Mouse (Mus musculus): Measurements from ENCODE around the gene Rin2. TPM values are rescaled to one million over a fixed set of nuclear protein-coding genes. Genes with fewer than 3 reads are reported as not detected.

Rin2 gene
- total RNA-seq, 2 experiments from 2014 or later: 20.5 to 25.9 TPM

DNA sequence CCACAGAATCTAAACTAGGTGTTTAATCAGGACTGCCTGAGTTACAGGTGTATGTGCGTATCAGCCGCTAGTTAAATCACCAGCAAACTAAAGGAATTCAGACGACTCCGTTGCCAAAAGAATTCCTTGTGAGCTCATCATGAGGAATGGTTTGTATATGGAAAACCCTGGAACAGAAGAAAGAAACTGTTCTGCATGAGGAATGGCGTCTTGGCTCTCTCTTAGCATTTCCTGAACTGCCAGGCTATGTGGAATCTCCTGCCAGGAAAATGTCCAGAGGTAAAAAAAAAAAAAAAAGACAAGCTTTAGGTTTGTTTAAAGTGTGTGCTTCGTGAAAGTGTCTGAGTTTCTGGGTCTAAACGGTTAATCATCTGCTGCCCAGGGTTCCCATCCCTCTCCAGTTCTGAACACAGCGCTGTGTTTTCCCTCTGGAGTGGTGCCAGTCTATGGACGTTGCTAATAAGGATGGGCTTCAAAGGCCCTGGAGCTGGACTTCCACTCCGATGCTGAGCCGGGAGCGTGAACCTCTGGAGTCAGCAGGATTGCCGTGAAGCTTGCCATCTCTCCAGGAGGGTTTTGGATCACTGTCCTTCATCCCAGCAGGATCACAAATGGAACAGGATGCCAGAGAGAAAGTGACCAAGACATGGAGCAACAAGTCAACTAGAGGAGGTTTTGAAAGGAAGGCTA lies 109.4 kb downstream of the Rin2 start:
- no peak for DNase-seq (ENCODE audit: low spot score)
- intact Hi-C loops (cut with DNase I): loop anchor here (5.0 kb wide), 1 partner anchor 42 kb away; no protein-coding TSS in a partner anchor

DNA sequence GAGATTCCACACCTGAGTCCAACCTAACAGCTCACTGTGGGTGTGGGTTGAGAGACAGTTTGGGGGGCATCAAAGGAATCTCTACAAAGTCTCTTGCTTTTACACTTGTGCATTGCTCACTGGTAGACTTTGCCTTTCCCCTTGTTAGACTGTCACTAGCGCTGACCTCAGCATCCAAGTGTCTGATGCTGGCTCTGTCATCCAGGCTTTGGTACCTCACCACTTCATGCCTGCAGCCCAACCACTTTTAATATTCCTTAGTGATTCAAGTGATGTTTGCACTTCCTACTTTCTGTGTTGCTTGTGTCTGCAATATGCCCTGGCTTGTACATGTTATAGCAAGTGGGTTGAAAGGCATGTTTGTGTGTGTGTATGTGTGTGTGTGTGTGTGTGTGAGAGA lies 109.9 kb downstream of the Rin2 start:
- no peak for DNase-seq (ENCODE audit: low spot score)
- intact Hi-C loops (cut with DNase I): loop anchor here (5.0 kb wide), 2 partner anchors 43 to 102 kb away; no protein-coding TSS in a partner anchor

DNA sequence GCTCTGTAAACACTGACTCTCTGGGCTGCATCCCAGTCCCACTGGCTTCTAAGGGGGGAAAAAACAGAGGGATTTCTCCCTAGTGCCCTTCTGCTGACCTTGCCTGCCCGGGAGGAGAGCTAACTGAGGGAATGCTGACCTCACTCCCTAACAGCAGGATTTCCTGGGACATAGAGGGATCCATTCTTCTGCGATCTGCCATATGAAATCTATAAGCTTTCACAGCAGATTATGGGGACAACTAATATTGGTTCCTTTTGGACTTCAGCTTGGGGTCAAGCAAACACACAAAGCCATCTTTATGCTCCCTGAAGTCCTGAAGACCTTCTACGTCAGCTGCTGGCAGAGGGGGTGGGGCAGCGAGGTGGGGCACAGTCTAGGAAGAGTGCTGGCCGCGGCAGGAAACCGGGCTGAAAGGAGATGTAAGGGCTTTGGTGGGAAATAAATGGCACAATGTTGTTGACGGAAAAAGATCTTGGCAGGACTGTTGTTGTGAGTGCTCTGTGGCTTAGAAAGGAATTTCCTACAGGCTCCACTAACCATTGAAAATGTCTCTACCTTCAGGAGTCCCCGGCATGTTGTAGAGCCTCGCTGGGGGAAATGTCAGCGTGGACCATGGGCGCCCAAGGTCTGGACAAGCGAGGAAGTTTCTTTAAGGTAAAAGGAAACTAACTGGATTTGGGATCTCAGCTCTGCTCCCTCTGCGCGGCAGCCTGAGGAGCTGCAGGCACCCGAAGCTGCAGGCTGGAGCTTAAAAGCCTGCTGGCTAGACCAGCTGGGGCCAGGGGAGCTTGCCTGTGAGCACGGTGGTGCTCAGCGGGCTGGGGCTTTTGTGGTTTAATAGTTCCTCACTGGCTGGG lies 111.0 kb downstream of the Rin2 start:
- intact Hi-C loops (cut with DNase I): loop anchor here (5.0 kb wide), 1 partner anchor 101 kb away; no protein-coding TSS in a partner anchor
- peak; percentile 49 for DNase-seq (ENCODE audit: low spot score)

DNA sequence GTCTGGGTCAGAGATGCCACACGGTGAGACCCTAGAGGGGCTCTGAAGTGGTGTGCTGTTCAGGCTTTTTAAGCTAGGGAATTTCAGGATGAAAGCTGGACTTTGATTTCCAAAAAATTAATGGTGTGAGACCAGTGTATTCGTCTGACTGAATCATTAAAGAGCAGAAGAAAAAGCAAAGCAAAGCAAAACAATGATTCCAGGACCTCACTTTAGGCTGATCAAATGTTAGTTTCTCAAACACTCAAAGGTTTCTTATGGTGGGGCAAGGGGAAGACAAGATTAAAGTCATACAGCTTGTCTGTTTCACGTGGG lies 111.6 kb downstream of the Rin2 start:
- intact Hi-C loops (cut with DNase I): loop anchor here (5.0 kb wide), 1 partner anchor 101 kb away; no protein-coding TSS in a partner anchor
- DNase-seq (ENCODE audit: low spot score): no peak

DNA sequence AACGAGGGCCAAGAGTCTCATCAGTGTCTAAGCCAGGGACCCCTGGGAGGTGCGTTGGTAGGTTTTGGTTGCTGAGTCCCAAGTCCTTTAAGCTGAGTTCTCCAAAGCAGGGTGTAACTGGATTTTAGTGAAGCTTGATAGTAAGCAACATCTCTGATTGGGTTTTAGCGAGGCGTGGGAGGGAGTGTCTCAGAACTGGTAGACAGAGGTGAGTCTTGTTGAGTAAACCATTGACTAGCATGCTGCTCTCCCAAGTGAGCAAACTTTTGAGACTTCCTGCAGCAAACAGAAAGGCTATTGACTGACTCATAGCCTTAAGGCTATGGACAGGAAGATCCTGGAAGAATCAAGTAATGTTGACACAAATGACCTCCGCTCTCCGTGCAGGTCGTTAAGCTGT lies 112.5 kb downstream of the Rin2 start:
- no peak for DNase-seq (ENCODE audit: low spot score)
- intact Hi-C loops (cut with DNase I): loop anchor here (5.0 kb wide), 1 partner anchor 100 kb away; no protein-coding TSS in a partner anchor

DNA sequence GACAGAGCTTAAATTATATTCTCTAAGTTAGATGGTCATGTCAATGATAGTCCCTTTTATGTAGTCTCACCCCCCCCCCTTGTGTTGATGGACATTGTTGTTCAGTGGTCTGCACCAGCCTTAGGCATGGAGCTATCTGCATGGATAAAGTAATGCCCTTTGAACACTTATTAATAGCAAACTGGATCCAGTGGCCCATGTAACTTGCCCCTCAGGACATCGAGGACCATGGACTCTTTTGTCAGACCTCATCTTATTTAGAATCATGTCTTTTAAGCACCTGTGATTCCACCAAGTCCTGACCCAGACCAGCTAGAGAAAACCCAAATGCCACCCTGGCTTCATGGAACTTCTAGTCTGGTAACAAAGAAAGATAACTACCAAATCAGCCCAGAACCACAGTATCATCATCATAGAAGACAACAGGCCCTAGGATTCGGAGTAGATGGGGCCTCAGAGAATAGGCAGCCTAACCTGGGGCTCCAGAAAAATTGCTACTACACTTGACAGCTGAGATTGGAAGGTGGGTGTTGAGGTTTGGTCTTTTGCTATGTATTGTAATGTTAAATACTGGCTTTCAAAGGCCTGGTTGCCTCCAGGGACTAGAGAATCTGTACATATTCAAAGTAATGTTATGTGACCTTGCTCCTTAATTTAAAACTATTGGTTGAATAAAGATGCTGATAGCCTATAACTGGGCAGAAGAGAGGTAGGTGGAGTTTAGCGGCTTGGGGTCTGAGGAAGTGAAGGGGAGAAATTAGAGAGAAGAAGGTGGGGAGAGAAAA lies 113.7 kb downstream of the Rin2 start:
- no peak for DNase-seq (ENCODE audit: low spot score)
- intact Hi-C loops (cut with DNase I): loop anchor here (5.0 kb wide), 1 partner anchor 99 kb away; no protein-coding TSS in a partner anchor

DNA sequence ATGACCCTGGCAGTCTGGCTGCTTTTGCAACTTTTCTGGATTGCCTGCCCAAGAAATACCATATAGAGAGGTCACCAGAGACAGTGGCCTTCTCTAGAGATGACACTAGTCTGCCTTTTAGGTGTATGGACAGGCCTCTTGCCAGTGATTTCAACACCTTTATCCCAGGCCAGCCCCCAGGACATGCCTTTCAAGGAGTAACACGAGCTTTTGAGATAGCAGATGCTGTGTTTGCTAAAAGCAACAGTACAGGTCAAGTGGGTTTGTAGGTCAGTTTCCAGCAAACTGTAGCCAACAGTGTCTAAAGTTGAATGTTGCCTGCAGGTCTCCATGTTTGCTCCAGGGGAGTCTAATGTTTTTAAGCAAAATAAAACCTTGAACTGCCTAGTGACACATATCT lies 118.7 kb downstream of the Rin2 start:
- DNase-seq (ENCODE audit: low spot score): no peak
- intact Hi-C loops (cut with DNase I): loop anchor here (1.0 kb wide), 1 partner anchor 93 kb away; no protein-coding TSS in a partner anchor

DNA sequence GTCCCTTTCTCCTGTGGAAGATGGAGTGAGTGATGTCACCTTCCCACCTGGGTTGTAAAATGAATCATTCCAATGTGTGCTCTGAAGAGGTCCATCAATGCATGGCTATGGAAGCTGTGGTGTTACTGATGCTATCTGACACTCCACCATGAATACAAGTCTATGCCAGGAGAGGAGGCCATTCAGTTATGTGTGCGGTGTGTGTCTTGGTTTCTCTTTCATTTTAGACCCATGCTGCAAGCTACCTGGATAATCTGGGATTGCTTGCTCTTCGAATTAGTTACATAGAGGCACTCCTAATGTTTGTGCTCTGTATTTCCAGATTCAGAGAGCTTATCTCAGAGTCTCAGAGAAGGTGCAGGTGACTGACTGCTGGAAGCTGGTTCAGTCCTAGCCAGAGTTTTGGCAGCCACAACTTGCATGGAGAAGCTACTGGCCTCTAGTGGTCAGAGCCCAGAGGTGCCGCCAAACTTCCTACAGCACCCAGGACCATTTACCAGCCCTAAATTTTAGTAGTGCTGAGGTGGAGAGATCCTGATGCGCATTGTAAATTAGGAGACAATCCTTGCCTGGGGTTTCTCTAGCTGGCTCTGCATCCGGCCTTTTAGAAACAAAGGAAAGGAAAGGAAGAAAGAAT lies 119.4 kb downstream of the Rin2 start:
- intact Hi-C loops (cut with DNase I): loop anchor here (1.0 kb wide), 1 partner anchor 94 kb away; no protein-coding TSS in a partner anchor
- no peak for DNase-seq (ENCODE audit: low spot score)

DNA sequence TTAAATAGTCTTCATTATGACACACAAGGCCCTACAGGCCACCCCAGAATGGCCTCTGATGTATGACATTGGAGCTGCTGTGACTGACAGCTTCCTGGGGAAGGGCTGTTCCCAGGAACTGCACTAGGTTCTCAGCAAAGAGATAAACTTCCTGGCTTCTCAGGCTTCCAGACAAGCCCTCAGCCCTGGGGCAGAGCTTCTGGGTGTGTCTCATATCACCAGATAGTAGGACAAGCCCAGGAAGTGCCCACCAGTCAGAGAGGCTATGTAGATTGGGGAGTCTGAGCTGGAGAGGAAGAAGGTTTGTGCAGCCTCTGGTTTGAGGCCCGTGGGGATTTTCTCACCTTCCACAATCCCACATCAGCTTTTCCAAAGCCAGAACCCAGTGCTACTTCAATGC lies 122.8 kb downstream of the Rin2 start:
- DNase-seq (ENCODE audit: low spot score): no peak
- intact Hi-C loops (cut with DNase I): loop anchor here (5.0 kb wide), 1 partner anchor 84 kb away; no protein-coding TSS in a partner anchor

DNA sequence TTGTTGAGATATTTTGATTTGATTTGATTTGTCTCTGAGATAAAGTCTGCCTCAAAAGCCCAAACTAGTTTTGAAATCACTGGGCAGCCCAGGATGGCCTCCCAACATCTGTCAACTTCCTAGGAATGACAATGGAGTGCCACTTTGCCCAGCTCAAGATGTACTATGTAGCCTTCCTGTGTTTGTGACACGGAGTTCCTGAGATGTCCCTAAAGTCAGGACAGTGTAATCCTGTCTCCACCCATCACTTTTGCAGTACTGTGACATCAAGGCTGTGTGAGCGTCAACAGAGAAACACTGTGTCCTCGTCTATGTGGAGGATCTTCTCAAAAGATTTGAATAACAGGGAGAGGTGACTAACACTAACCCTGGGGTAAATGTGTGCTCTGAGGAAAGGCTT lies 123.9 kb downstream of the Rin2 start:
- DNase-seq (ENCODE audit: low spot score): no peak
- intact Hi-C loops (cut with DNase I): loop anchor here (5.0 kb wide), 1 partner anchor 83 kb away; no protein-coding TSS in a partner anchor

DNA sequence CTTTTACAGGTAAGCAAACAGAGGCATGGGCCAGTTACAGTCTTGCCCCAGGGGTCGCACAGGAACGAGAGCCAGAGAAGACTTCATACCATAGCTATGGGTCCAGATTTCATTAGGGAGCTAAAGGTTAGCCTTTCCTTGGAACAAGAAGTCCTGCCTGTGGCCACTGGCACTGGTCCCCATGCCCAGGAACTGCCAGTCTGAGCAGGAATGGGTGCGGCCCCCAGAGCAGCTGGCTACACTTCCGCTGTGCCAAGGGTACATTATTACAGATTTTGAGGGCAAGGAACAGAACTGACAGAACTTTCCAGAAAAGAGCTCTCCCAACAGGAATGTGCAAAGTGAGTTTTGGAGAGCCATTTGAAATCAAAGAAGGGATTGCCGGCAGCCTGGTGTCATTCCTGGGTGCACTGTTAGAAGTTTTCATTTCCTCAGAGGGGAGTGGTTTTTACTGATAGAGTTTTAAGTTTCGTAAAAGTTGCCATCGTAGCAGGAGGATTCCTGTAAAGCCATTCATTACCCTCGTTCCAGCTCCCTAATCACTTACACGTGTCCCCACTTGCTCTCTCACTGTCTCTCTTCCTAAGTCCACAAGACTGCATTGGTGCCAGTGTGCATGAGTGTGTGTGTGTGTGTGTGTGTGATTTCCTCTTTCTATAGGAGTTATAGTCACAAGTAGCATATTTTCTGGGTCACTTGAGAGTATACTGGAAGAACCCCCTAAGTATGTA lies 126.5 kb downstream of the Rin2 start:
- DNase-seq (ENCODE audit: low spot score): no peak
- intact Hi-C loops (cut with DNase I): no loop called here

DNA sequence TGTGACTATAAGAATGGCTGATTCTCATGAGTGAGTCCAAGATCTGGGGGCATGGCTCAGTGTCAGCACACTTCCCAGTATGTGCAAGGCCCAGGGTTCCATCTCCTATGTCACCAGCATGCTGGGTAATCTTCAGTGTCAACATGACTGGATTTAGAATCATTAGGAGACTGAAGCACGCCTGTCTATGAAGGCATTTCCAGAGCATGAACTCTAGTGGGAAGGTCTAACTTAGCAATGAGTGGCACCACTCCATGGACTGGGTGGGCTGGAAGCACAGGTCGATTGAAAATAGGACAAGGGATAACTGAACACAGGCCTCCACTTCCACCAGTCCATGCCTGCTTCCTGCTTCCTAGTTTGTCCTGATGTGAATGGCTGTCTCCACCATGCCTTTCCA lies 127.6 kb downstream of the Rin2 start:
- intact Hi-C loops (cut with DNase I): no loop called here
- no peak for DNase-seq (ENCODE audit: low spot score)

DNA sequence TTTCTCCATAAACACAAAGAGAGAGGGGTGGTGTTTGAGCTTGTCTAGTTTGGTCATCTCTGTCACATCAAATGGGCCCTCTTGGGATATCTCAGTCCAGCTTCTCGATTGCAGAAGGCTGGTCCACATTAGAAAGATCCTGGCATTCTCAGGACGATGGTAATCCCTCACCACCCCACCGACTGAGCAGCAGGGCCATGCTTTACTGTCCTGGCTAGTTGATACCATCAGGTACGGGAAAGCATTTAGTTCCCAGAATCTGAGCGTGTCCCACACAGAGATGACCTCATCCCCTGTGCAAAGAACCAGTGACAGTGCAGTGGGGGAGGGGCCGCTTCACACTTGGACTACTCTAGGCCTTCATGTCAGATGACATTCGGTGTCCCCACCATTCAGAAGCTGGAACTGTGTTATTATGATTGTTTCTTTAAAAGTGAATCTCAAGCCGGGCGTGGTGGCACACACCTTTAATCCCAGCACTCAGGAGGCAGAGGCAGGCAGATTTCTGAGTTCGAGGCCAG lies 128.9 kb downstream of the Rin2 start:
- intact Hi-C loops (cut with DNase I): no loop called here

DNA sequence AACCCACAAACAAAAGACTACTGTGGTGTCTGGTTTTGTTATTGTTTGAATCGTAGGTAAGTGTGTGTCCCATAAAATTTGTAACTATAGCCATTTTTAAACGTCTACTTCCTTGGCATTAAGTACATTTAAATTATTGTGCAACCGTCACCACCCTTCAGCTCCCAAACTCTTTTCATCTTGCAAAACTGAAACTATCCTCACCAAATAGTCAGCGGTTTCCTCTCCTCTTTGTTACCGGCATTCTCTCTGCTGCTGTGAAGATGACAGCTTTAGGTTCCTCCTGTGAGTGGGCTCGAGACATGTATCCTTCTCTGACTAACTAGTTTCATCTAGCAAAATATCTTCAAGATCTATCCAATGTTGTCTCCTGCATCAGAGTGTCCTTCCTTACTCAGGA lies 129.5 kb downstream of the Rin2 start:
- no peak for DNase-seq (ENCODE audit: low spot score)
- intact Hi-C loops (cut with DNase I): no loop called here

More for the DNA sequence above, 128.9 kb downstream of the Rin2 start:
- DNase-seq (ENCODE audit: low spot score): no peak

DNA sequence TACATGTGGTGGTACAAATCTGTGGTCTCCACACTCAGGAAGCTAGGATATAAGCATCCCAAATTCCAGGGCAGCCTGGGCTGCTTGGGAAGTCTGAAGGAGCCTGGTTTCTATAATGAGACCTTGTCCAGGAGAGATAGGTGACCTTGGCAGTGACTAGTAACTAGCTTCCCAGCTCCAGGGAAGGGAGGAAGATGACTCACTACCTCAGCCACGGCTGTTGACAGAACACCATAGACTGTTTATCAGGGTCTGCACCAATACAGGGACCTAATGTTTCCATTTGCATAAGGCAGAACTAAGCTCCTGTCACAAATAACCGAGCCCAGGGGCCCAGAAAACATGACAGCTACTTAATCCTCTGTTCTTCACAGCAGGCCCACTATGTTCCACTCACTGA lies 132.3 kb downstream of the Rin2 start:
- no peak for DNase-seq (ENCODE audit: low spot score)
- intact Hi-C loops (cut with DNase I): no loop called here

DNA sequence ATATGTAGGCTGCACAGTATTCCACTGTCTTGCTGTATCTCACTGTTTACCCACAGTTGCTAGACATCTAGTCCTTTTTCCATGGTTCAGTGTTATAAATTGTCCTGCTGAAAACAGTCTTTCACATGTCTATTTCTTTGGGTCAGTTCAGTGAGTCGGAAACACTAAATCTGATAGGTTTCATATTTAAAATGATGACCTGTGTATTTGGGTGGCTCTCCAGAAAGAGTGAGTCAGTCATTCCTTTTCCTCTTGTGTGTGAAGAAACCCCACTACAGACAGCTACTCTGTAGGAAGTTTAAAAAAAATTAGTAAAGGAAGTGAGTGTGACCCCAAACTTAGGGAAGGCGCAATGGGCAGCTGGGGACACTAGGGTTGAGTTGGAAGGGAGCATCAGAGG lies 133.2 kb downstream of the Rin2 start:
- intact Hi-C loops (cut with DNase I): no loop called here

DNA sequence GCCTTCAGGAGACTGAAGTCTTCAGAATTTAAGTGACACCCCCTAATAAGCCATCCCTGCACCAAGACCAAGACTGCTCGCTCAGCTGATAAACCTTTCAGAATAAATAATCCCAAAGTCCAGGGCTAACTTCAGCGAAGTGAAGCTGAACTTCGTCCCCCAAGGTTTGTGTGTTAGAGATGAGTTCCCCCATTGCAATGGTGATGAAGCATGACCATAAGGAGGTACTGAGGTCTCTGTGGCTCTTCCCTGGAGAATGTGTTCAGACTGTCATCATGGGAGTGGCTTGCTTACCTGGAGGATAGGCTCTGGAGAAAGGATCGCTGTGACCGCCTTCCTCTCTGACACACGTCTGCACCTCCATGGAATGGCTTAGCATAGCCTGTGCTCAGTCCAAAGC lies 133.7 kb downstream of the Rin2 start:
- no peak for DNase-seq (ENCODE audit: low spot score)
- intact Hi-C loops (cut with DNase I): no loop called here

More for the DNA sequence above, 133.2 kb downstream of the Rin2 start:
- DNase-seq (ENCODE audit: low spot score): no peak

DNA sequence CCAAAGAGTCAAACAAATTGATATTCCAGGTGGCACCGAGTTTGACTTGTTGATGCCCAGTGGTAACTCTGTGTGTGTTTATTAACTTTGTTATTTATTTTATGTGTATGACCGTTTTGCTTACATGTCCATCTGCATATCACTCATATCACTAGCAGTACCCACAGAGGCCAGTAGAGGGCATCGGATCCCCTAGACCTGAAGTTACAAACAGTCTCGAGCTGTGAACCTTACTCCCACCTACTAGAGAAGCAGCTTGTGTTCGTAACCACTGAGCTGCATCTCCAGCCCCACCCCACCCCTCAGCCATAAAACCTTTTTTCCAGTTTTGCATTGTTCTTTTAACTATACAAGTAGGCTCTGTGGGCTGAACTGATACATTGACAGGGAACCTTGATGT lies 135.7 kb downstream of the Rin2 start:
- DNase-seq (ENCODE audit: low spot score): no peak

DNA sequence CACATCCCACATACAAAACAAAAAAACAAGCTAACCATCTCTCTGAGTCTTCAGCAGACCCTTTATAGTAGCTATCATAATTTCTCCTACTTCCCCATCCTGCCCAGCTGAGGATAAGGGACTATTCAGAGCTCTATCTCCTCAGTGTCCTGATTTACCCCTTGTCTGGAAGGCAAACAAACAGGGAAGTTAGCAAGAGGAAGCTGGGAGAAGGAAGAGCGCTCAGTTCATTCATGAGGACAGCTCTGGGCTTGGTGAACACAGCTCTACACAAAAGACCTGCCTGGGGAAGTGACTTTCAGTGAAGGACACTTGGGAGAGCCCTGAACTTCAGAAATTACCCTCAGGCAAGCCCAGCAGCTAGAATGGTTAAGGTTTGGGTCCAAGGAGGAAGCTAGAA lies 137.8 kb downstream of the Rin2 start:
- intact Hi-C loops (cut with DNase I): loop anchor here (5.0 kb wide), 1 partner anchor 74 kb away; no protein-coding TSS in a partner anchor
- DNase-seq (ENCODE audit: low spot score): no peak

More for the DNA sequence above, 135.7 kb downstream of the Rin2 start:
- intact Hi-C loops (cut with DNase I): loop anchor here (5.0 kb wide), 1 partner anchor 77 kb away; no protein-coding TSS in a partner anchor
